ENCODE assay signal across 26 mouse cellular contexts in genomic region chr1:38318614-38319013, GRCm38 (mm10).
DNase-seq lines count a peak whose midpoint lies in the region; TF ChIP-seq lines count a peak whose summit lies in the region.
"Had no signal": no experiment of that assay in that cellular context is flagged by ENCODE, and none has a peak within 500 bp of the region (broad histone marks: within the 10 kb centered on the region; RNA-seq: fewer than 3 reads in every experiment).

No protein-coding gene starts in this region.

- no peak overlapping the region for H3K27ac ChIP-seq in heart, embryonic 10.5 days
- H3K27ac ChIP-seq in layer of hippocampus, adult 2 months = no peak overlapping the region
- H3K27ac ChIP-seq: embryonic facial prominence, embryonic 12.5 days; forebrain, embryonic 13.5 days; limb, embryonic 13.5 days; liver, embryonic 13.5 days; lung, embryonic 15.5 days; macrophage had no signal

- DNase-seq in heart, adult 11 months = peak; percentile 1
- DNase-seq in heart, embryonic 10.5 days (ENCODE audit: low spot score) = no peak
- DNase-seq in layer of hippocampus, adult 2 months (ENCODE audit: low spot score in 2 of 2) = no peak
- no peak for DNase-seq in layer of hippocampus, postnatal 14 days (ENCODE audit: low spot score in 2 of 2)
- DNase-seq in 3T3-L1 (ENCODE audit: low read depth, low spot score) = peak; percentile 54
- peak; percentile 53 for DNase-seq in adipocyte (ENCODE audit: low spot score)
- no peak for DNase-seq in liver
- DNase-seq: adrenal gland, postnatal 10 days; B cell, adult 2 months; cerebellum, adult 18-20 months; cerebellum, postnatal 25 days; gastrocnemius, postnatal 36 days; heart, postnatal 10 days; kidney, adult 2 months; kidney, postnatal 10 days; layer of hippocampus, postnatal 36 days; liver, embryonic 13.5 days; spleen, adult 18-20 months had no signal

- H3K36me3 ChIP-seq in heart, embryonic 10.5 days = no peaks in the 10 kb centered on the region
- H3K36me3 ChIP-seq: embryonic facial prominence, embryonic 12.5 days; G1E; liver, embryonic 13.5 days; lung, embryonic 15.5 days had no signal

- H3K9me3 ChIP-seq in heart, embryonic 10.5 days = no peaks in the 10 kb centered on the region
- H3K9me3 ChIP-seq: embryonic facial prominence, embryonic 12.5 days; forebrain, embryonic 13.5 days; G1E; limb, embryonic 13.5 days; liver, embryonic 13.5 days; lung, embryonic 15.5 days had no signal

- H3K4me3 ChIP-seq in heart, embryonic 10.5 days = no peak overlapping the region
- no peak overlapping the region for H3K4me3 ChIP-seq in layer of hippocampus, adult 2 months
- H3K4me3 ChIP-seq: embryonic facial prominence, embryonic 12.5 days; erythroblast, embryonic 14.5 days; forebrain, embryonic 13.5 days; limb, embryonic 13.5 days; liver, embryonic 13.5 days; lung, embryonic 15.5 days had no signal

- H3K4me1 ChIP-seq in heart, embryonic 10.5 days = peaks cover 11% of the 10 kb centered on the region; the same call in 1 of the 2 replicates
- H3K4me1 ChIP-seq: liver, embryonic 13.5 days; lung, embryonic 15.5 days had no signal

- TF ChIP-seq CTCF in layer of hippocampus, adult 2 months (conservative IDR thresholded peaks at IDR 0.05) = peak; percentile 72

- no peaks in the 10 kb centered on the region for H3K27me3 ChIP-seq in heart, embryonic 10.5 days (ENCODE audit: insufficient read depth, poor library complexity, severe bottlenecking)
- H3K27me3 ChIP-seq: CH12.LX; embryonic facial prominence, embryonic 12.5 days; limb, embryonic 13.5 days; liver, embryonic 13.5 days; lung, embryonic 15.5 days had no signal

- 67% methylated on average over 2 of the region's 2 CpGs for WGBS in heart, embryonic 10.5 days

Comparison
In these comparisons a context has a peak if more than half of its experiments do, and no peak if none do; other contexts are left out.
1. DNase-seq: peak in heart, adult 11 months (single experiment), 3T3-L1 (single experiment) and adipocyte (single experiment); none in heart, embryonic 10.5 days (single experiment), layer of hippocampus, adult 2 months (0 of 2), layer of hippocampus, postnatal 14 days (0 of 2) and liver (single experiment).